Mouse (Mus musculus) testis, adult 2 months (tissue): ENCODE measurements around the gene Sash3. TPM values are rescaled to one million over a fixed set of nuclear protein-coding genes. Genes with fewer than 3 reads are reported as not detected.
A peak's percentile ranks its signal among the peaks of the same experiment; 100 is the strongest.

Experiments
- H3K27ac ChIP-seq: fragments of 200-500 bp; 2 replicates; pipeline ENCODE4 v1.5.1; 2012; ENCODE audit warnings: low read depth, low read length; ENCODE audit not compliant: control insufficient read depth, insufficient read depth
- H3K27me3 ChIP-seq: fragments of 200-500 bp; 2 replicates; pipeline ENCODE4 v1.6.1; 2012; ENCODE audit warnings: mild to moderate bottlenecking, low read length, moderate library complexity; ENCODE audit not compliant: control insufficient read depth, insufficient read depth
- H3K36me3 ChIP-seq: fragments of 200-500 bp; 2 replicates; pipeline ENCODE4 v1.6.1; 2012; ENCODE audit warnings: mild to moderate bottlenecking, low read length; ENCODE audit not compliant: control insufficient read depth, insufficient read depth
- H3K4me1 ChIP-seq: fragments of 200-500 bp; 2 replicates; pipeline ENCODE4 v1.6.1; 2012; ENCODE audit warnings: low read length; ENCODE audit not compliant: control insufficient read depth, insufficient read depth
- H3K4me3 ChIP-seq: fragments of 200-500 bp; 2 replicates; pipeline ENCODE4 v1.5.1; 2012; ENCODE audit warnings: low read depth, mild to moderate bottlenecking, low read length, moderate library complexity, mixed read lengths; ENCODE audit not compliant: control insufficient read depth
- CTCF ChIP-seq: fragments of 200-500 bp; IDR thresholded peaks from 2 replicates; pipeline ENCODE4 v1.5.1; 2012; ENCODE audit warnings: low read depth, mild to moderate bottlenecking, inconsistent platforms, low read length, moderate library complexity; ENCODE audit not compliant: control insufficient read depth, insufficient read depth, insufficient replicate concordance
- POLR2A ChIP-seq: fragments of 200-500 bp; IDR thresholded peaks from 2 replicates; pipeline ENCODE4 v1.6.1; 2012; ENCODE audit warnings: low read depth, mild to moderate bottlenecking, inconsistent platforms, low read length, moderate library complexity; ENCODE audit not compliant: control insufficient read depth
- polyA plus RNA-seq: library from polyadenylated mRNA; depleted of rRNA; stranded (reverse); fragments of >200 nt; gene quantifications from 2 replicates; pipeline ENCODE4 v1.2.3, GENCODE M21; 2012

Gene Sash3
- polyA plus RNA-seq, 1 experiment: 0.75 TPM

GRCm38 (mm10) chrX:48108394-48109315, 37.6 kb upstream of the Sash3 start, which contains the start of gene Xpnpep2:
TSS of gene Xpnpep2 (plus strand) at chrX:48108725.
- H3K27ac ChIP-seq: no peak within 1 kb of the TSS
- TF ChIP-seq CTCF (no peak), POLR2A (no peak)
- H3K4me3 ChIP-seq: no peak within 1 kb of the TSS

DNA sequence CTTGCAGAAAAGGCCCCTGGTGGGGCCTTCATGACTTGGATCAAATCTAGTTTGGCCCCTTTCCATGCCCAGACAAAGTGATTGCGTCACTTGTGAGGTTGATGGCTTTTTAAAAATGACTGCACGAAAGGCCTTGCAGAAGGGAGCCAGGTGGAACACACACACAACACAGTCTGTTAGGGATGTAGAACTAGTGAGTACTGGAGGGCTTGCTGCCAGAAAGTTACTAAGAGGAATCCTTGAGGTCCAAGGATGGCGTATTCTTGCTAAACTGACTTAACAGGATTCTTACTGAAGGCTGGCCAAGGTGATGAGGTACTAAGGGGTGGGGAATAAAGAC, 37.0 kb upstream of the Sash3 start:
- no peak overlapping the region for H3K4me3 ChIP-seq
- no peak overlapping the region for H3K27ac ChIP-seq
- no peaks in the 10 kb centered on the region for H3K36me3 ChIP-seq
- no peaks in the 10 kb centered on the region; the same call in 1 of the 2 replicates for H3K4me1 ChIP-seq
- TF ChIP-seq CTCF: no peak
- TF ChIP-seq POLR2A: no peak
- no peaks in the 10 kb centered on the region for H3K27me3 ChIP-seq

More at GRCm38 (mm10) chrX:48108394-48109315, 37.6 kb upstream of the Sash3 start, which contains the start of gene Xpnpep2:
- H3K27me3 ChIP-seq: no peaks in the 10 kb centered on the region
- H3K4me1 ChIP-seq: no peaks in the 10 kb centered on the region; the same call in 1 of the 2 replicates
- no peaks in the 10 kb centered on the region for H3K36me3 ChIP-seq

GRCm38 (mm10) chrX:48119294-48119693, 26.9 kb upstream of the Sash3 start:
- Histone ChIP-seq H3K36me3 (no peaks in the 10 kb centered on the region), H3K4me1 (no peaks in the 10 kb centered on the region), H3K27me3 (no peaks in the 10 kb centered on the region), H3K27ac (no peak overlapping the region), H3K4me3 (no peak overlapping the region)
- TF ChIP-seq POLR2A (no peak), CTCF (no peak)

GRCm38 (mm10) chrX:48124132-48125071, 21.8 kb upstream of the Sash3 start:
- Histone ChIP-seq H3K36me3 (no peaks in the 10 kb centered on the region), H3K4me3 (no peak overlapping the region; the same call in 1 of the 2 replicates), H3K27me3 (no peaks in the 10 kb centered on the region), H3K4me1 (no peaks in the 10 kb centered on the region), H3K27ac (no peak overlapping the region)
- TF ChIP-seq POLR2A (no peak), CTCF (peak; percentile 56; the same call in 1 of the 2 replicates)

DNA sequence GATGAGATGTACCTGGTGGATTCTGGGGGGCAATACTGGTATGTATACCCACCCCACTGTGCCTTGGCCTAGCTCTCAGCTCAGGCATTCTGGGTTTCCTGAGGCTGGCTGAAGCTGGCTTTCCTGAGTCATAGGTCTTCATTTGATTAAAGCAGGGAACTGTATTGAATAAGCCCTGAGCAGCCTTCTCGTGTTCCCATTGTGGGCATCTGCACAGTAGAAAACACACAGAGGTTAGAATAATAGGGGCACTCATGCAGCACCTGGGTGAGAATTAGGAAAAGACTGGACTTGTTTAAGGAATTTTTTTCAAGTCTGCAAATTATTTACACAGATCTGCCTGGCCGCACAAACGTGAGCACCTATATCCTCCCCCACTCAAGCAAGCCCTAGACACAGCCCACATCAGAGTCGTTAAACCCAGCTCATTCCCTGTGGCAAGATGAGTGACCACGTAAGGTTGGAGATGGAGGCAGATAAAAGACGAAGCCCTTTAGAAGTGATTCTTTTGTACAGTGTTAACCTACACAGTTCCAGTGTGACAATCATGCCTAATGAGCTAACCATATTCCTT, 19.2 kb upstream of the Sash3 start:
- H3K27me3 ChIP-seq: no peaks in the 10 kb centered on the region
- TF ChIP-seq POLR2A (no peak), CTCF (no peak)
- H3K36me3 ChIP-seq: no peaks in the 10 kb centered on the region
- H3K27ac ChIP-seq: no peak overlapping the region
- H3K4me3 ChIP-seq: no peak overlapping the region
- no peaks in the 10 kb centered on the region for H3K4me1 ChIP-seq

DNA sequence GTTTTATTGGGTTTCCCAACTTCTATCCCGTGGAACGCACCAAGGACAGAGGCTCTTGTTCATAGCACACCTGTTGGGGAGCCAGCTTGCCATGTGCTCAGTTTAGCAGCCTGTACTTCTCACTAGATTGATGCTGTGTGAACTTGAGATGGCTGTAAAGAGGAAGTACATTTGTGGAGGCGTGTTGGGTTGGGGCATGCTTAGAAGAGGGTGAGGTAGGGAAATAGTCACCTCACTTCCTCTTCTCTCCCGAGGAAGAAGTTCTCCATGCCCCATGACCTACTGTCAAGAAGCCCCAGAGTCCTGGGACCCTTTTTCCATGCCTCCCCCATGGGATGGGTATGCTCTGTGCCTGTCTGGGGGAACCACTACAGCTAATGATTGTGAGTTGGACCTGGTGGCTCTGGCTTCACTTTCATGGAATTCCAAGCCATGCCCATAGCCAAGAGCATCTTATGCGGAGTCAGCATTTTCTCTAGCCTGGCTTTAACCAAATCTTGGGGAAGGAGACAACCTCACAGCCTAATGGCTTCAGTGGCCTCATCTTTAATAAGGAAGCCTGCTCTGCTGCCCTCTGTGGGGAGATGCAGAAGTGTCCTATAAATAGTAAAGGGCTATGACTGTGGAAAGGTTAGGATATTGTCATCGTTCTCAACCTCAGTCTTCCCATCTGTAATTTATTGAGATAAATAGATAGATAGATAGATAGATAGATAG, 18.6 kb upstream of the Sash3 start:
- Histone ChIP-seq H3K4me3 (no peak overlapping the region), H3K27ac (no peak overlapping the region), H3K4me1 (no peaks in the 10 kb centered on the region), H3K27me3 (no peaks in the 10 kb centered on the region), H3K36me3 (no peaks in the 10 kb centered on the region)
- TF ChIP-seq POLR2A: no peak
- no peak for TF ChIP-seq CTCF
